Mouse (Mus musculus): ENCODE data around the gene Gm20708. TPM values are rescaled to one million over a fixed set of nuclear protein-coding genes. Genes with fewer than 3 reads are reported as not detected.
A peak's percentile ranks its signal among the peaks of the same experiment; 100 is the strongest.
"Not testable (repeated sequence)": the region's sequence is repeated elsewhere in the genome, so short reads cannot be mapped to it uniquely, and the experiment has no call there.

Gm20708 gene
- total RNA-seq, 2 experiments from 2014 or later = 7.0 TPM; not detected in 1

GRCm38 (mm10) chr11:117801650-117802049 is 7.8 kb upstream of the Gm20708 start:
- no peak for ATAC-seq (replicated peaks; ENCODE audit: low FRiP score, low TSS enrichment, poor library complexity, severe bottlenecking)

- ATAC-seq (replicated peaks; ENCODE audit: low FRiP score, low TSS enrichment, poor library complexity, severe bottlenecking) = no peak
Observed at GRCm38 (mm10) chr11:117803166-117803688, 6.2 kb upstream of the Gm20708 start.

- ATAC-seq (replicated peaks; ENCODE audit: low FRiP score, low TSS enrichment, poor library complexity, severe bottlenecking) = no peak
Observed at GRCm38 (mm10) chr11:117806781-117807180, 2.7 kb upstream of the Gm20708 start.

- ATAC-seq (replicated peaks; ENCODE audit: low FRiP score, low TSS enrichment, poor library complexity, severe bottlenecking) = peak; percentile 79
Observed at GRCm38 (mm10) chr11:117810401-117811046, 1.1 kb downstream of the Gm20708 start.

GRCm38 (mm10) chr11:117813867-117814266 is 4.4 kb downstream of the Gm20708 start:
- ATAC-seq (replicated peaks; ENCODE audit: low FRiP score, low TSS enrichment, poor library complexity, severe bottlenecking) = no peak

- no peak for ATAC-seq (replicated peaks; ENCODE audit: low FRiP score, low TSS enrichment, poor library complexity, severe bottlenecking)
Observed at GRCm38 (mm10) chr11:117814704-117815366, 5.4 kb downstream of the Gm20708 start.

GRCm38 (mm10) chr11:117815850-117816249 is 6.4 kb downstream of the Gm20708 start:
- not testable (repeated sequence) for ATAC-seq (replicated peaks; ENCODE audit: low FRiP score, low TSS enrichment, poor library complexity, severe bottlenecking)

GRCm38 (mm10) chr11:117816389-117816996 is 7.0 kb downstream of the Gm20708 start:
- ATAC-seq (replicated peaks; ENCODE audit: low FRiP score, low TSS enrichment, poor library complexity, severe bottlenecking) = 0 out of 2 replicates have a peak, but pooled peaks have one; percentile 26

GRCm38 (mm10) chr11:117819095-117819494 is 9.6 kb downstream of the Gm20708 start:
- ATAC-seq (replicated peaks; ENCODE audit: low FRiP score, low TSS enrichment, poor library complexity, severe bottlenecking) = no peak

GRCm38 (mm10) chr11:117820173-117820572 is 10.7 kb downstream of the Gm20708 start:
- ATAC-seq (replicated peaks; ENCODE audit: low FRiP score, low TSS enrichment, poor library complexity, severe bottlenecking) = no peak

- ATAC-seq (replicated peaks; ENCODE audit: low FRiP score, low TSS enrichment, poor library complexity, severe bottlenecking) = no peak
Observed at GRCm38 (mm10) chr11:117821868-117822267, 12.4 kb downstream of the Gm20708 start.

- ATAC-seq (replicated peaks; ENCODE audit: low FRiP score, low TSS enrichment, poor library complexity, severe bottlenecking) = no peak
Observed at GRCm38 (mm10) chr11:117822728-117823241, 13.3 kb downstream of the Gm20708 start.

- no peak for ATAC-seq (replicated peaks; ENCODE audit: low FRiP score, low TSS enrichment, poor library complexity, severe bottlenecking)
Observed at GRCm38 (mm10) chr11:117823411-117823810, 13.9 kb downstream of the Gm20708 start.

- 0 out of 2 replicates have a peak, but pooled peaks have one; percentile 18 for ATAC-seq (replicated peaks; ENCODE audit: low FRiP score, low TSS enrichment, poor library complexity, severe bottlenecking)
Observed at GRCm38 (mm10) chr11:117824060-117824969, 14.8 kb downstream of the Gm20708 start.

GRCm38 (mm10) chr11:117825333-117826101 is 16.0 kb downstream of the Gm20708 start, which contains the start of the genes Afmid and Tk1:
Gene Afmid, plus strand, starts transcription at chr11:117825924.
Gene Tk1, minus strand, starts transcription at chr11:117826092.
- peak; percentile 32 for ATAC-seq (replicated peaks; ENCODE audit: low FRiP score, low TSS enrichment, poor library complexity, severe bottlenecking)

- ATAC-seq (replicated peaks; ENCODE audit: low FRiP score, low TSS enrichment, poor library complexity, severe bottlenecking) = no peak
Observed at GRCm38 (mm10) chr11:117826164-117826563, 16.7 kb downstream of the Gm20708 start.

- no peak for ATAC-seq (replicated peaks; ENCODE audit: low FRiP score, low TSS enrichment, poor library complexity, severe bottlenecking)
Observed at GRCm38 (mm10) chr11:117826916-117827315, 17.4 kb downstream of the Gm20708 start.

- no peak for ATAC-seq (replicated peaks; ENCODE audit: low FRiP score, low TSS enrichment, poor library complexity, severe bottlenecking)
Observed at GRCm38 (mm10) chr11:117827386-117827785, 17.9 kb downstream of the Gm20708 start.

Measured in megakaryocyte-erythroid progenitor cell, adult 5-6 weeks (primary cell).